Mouse (Mus musculus) neural tube, embryonic 12.5 days (tissue): ENCODE measurements around the gene Prkd2. TPM values are rescaled to one million over a fixed set of nuclear protein-coding genes. Genes with fewer than 3 reads are reported as not detected.

Experiments
- ATAC-seq: fragments of 200-750 bp; cut with Nextera tagmentation; 2 replicates; pipeline ENCODE4 v1.8.0; 2017; ENCODE audit warnings: low read depth, mild to moderate bottlenecking, moderate TSS enrichment, moderate library complexity; ENCODE audit not compliant: low FRiP score
- H3K27ac ChIP-seq: fragments of 300-500 bp; sonication (generic); 2 replicates; pipeline ENCODE4 v1.5.1; 2016
- H3K27me3 ChIP-seq: fragments of 300-500 bp; sonication (generic); replicated peaks from 2 replicates; pipeline ENCODE4 v1.6.1; 2016; ENCODE audit warnings: mild to moderate bottlenecking
- H3K36me3 ChIP-seq: fragments of 300-500 bp; sonication (generic); 2 replicates; pipeline ENCODE4 v1.6.1; 2016; ENCODE audit warnings: mild to moderate bottlenecking
- H3K4me1 ChIP-seq: fragments of 300-500 bp; sonication (generic); 2 replicates; pipeline ENCODE4 v1.6.1; 2016
- H3K4me2 ChIP-seq: fragments of 300-500 bp; sonication (generic); replicated peaks from 2 replicates; pipeline ENCODE4 v1.6.1; 2016; ENCODE audit warnings: mild to moderate bottlenecking
- H3K4me3 ChIP-seq: fragments of 300-500 bp; sonication (generic); 2 replicates; pipeline ENCODE4 v1.5.1; 2016
- H3K9ac ChIP-seq: fragments of 300-500 bp; sonication (generic); 2 replicates; pipeline ENCODE4 v1.6.1; 2016; ENCODE audit warnings: mild to moderate bottlenecking
- H3K9me3 ChIP-seq: fragments of 300-500 bp; sonication (generic); 2 replicates; pipeline ENCODE4 v1.6.1; 2016; ENCODE audit warnings: mild to moderate bottlenecking
- WGBS: fragments of 180-500 bp; shearing (Covaris S2); methylation state at CpG from one replicate; pipeline ENCODE4 v1.1.7; 2016; 5-methylcytosine and 5-hydroxymethylcytosine counted together
- polyA plus RNA-seq: library from polyadenylated mRNA; unstranded; fragments of >200 nt; fragmentation: Nextera tagmentation; extraction: Ambion mirVana; gene quantifications from 2 replicates; pipeline ENCODE4 v1.2.1, GENCODE M21; 2016

Gene Prkd2
- polyA plus RNA-seq, 1 experiment from 2014 or later, result 10.4 TPM

- Histone ChIP-seq H3K27ac (no peak overlapping the region), H3K36me3 (peaks cover 57% of the 10 kb centered on the region), H3K9ac (no peak overlapping the region), H3K4me3 (no peak overlapping the region), H3K4me2 (no peak overlapping the region), H3K9me3 (no peaks in the 10 kb centered on the region), H3K4me1 (peaks cover 24% of the 10 kb centered on the region), H3K27me3 (no peaks in the 10 kb centered on the region)
- WGBS, result 93% methylated on average over 32 of the region's 32 CpGs
- ATAC-seq, result no peak
Measured at GRCm38 (mm10) chr7:16915461-16916340, 73.0 kb downstream of the Prkd2 start.

GRCm38 (mm10) chr7:16916342-16917265 is 73.9 kb downstream of the Prkd2 start:
- no peak overlapping the region for H3K9ac ChIP-seq
- no peaks in the 10 kb centered on the region for H3K27me3 ChIP-seq
- peaks cover 62% of the 10 kb centered on the region for H3K36me3 ChIP-seq
- H3K4me2 ChIP-seq, result no peak overlapping the region
- WGBS, result 89% methylated on average over 29 of the region's 30 CpGs
- peaks cover 33% of the 10 kb centered on the region for H3K4me1 ChIP-seq
- H3K9me3 ChIP-seq, result no peaks in the 10 kb centered on the region
- no peak for ATAC-seq
- H3K4me3 ChIP-seq, result no peak overlapping the region
- H3K27ac ChIP-seq, result no peak overlapping the region

GRCm38 (mm10) chr7:16917447-16917846 is 74.7 kb downstream of the Prkd2 start:
- peaks cover 62% of the 10 kb centered on the region for H3K36me3 ChIP-seq
- H3K4me2 ChIP-seq, result no peak overlapping the region
- H3K9me3 ChIP-seq, result no peaks in the 10 kb centered on the region
- H3K9ac ChIP-seq, result no peak overlapping the region
- peaks cover 42% of the 10 kb centered on the region for H3K4me1 ChIP-seq
- no peaks in the 10 kb centered on the region for H3K27me3 ChIP-seq
- 77% methylated on average over 11 of the region's 11 CpGs for WGBS
- no peak overlapping the region for H3K4me3 ChIP-seq
- no peak for ATAC-seq
- H3K27ac ChIP-seq, result no peak overlapping the region

GRCm38 (mm10) chr7:16918014-16918413 is 75.3 kb downstream of the Prkd2 start:
- 68% methylated on average over 9 of the region's 9 CpGs for WGBS
- H3K4me1 ChIP-seq, result peaks cover 46% of the 10 kb centered on the region

GRCm38 (mm10) chr7:16918670-16919069 is 76.0 kb downstream of the Prkd2 start:
- no peak overlapping the region for H3K9ac ChIP-seq
- no peaks in the 10 kb centered on the region for H3K27me3 ChIP-seq
- no peak overlapping the region for H3K4me2 ChIP-seq
- no peaks in the 10 kb centered on the region for H3K9me3 ChIP-seq
- peaks cover 46% of the 10 kb centered on the region for H3K4me1 ChIP-seq
- ATAC-seq, result no peak
- WGBS, result 81% methylated on average over 3 of the region's 3 CpGs
- H3K36me3 ChIP-seq, result peaks cover 62% of the 10 kb centered on the region
- H3K4me3 ChIP-seq, result no peak overlapping the region
- H3K27ac ChIP-seq, result no peak overlapping the region

More at GRCm38 (mm10) chr7:16918014-16918413, 75.3 kb downstream of the Prkd2 start:
- Histone ChIP-seq H3K27ac (no peak overlapping the region), H3K9ac (0 out of 2 replicates have a peak overlapping the region, but pooled peaks have one; percentile 0), H3K4me2 (no peak overlapping the region), H3K4me3 (no peak overlapping the region), H3K9me3 (no peaks in the 10 kb centered on the region), H3K27me3 (no peaks in the 10 kb centered on the region), H3K36me3 (peaks cover 62% of the 10 kb centered on the region)
- ATAC-seq, result no peak

GRCm38 (mm10) chr7:16919395-16920149 is 76.9 kb downstream of the Prkd2 start:
- peaks cover 46% of the 10 kb centered on the region for H3K4me1 ChIP-seq
- H3K27ac ChIP-seq, result no peak overlapping the region
- H3K9ac ChIP-seq, result peak overlapping the region; percentile 33; the same call in 1 of the 2 replicates
- no peak for ATAC-seq
- WGBS, result 91% methylated on average over 13 of the region's 13 CpGs
- H3K36me3 ChIP-seq, result peaks cover 59% of the 10 kb centered on the region
- H3K9me3 ChIP-seq, result no peaks in the 10 kb centered on the region
- no peaks in the 10 kb centered on the region for H3K27me3 ChIP-seq
- no peak overlapping the region for H3K4me3 ChIP-seq
- H3K4me2 ChIP-seq, result peak overlapping the region; percentile 35

Other genes starting within 250 kb of the Prkd2 start
- gene Arhgap35, start 227.9 kb upstream of the Prkd2 start, polyA plus RNA-seq, result 33.5 and 36.8 TPM in 2 replicates
- gene Ceacam15, start 167.2 kb upstream of the Prkd2 start, polyA plus RNA-seq, result not detected in 2 replicates
- gene Ceacam9, start 121.0 kb upstream of the Prkd2 start, polyA plus RNA-seq, result not detected in 2 replicates
- 286 and 298 TPM in 2 replicates for gene Ap2s1, start 104.5 kb upstream of the Prkd2 start, polyA plus RNA-seq
- gene Slc1a5, start 61.6 kb upstream of the Prkd2 start, polyA plus RNA-seq, result 17.8 and 18.9 TPM in 2 replicates
- 170 and 172 TPM in 2 replicates for gene Strn4, start 27.0 kb upstream of the Prkd2 start, polyA plus RNA-seq
- gene Fkrp, start 26.2 kb upstream of the Prkd2 start, polyA plus RNA-seq, result 35.7 and 36.2 TPM in 2 replicates
- gene Dact3, start 32.4 kb downstream of the Prkd2 start, polyA plus RNA-seq, result 9.0 and 10.2 TPM in 2 replicates
- 8.4 and 9.6 TPM in 2 replicates for gene Gng8, start 48.9 kb downstream of the Prkd2 start, polyA plus RNA-seq
- 1.5 and 3.0 TPM in 2 replicates for gene Ptgir, start 63.6 kb downstream of the Prkd2 start, polyA plus RNA-seq
- 213 and 232 TPM in 2 replicates for gene Calm3, start 81.2 kb downstream of the Prkd2 start, polyA plus RNA-seq
- gene Pnmal2, start 101.8 kb downstream of the Prkd2 start, polyA plus RNA-seq, result 40.2 and 47.5 TPM in 2 replicates
- 25.6 and 26.2 TPM in 2 replicates for gene Pnmal1, start 116.8 kb downstream of the Prkd2 start, polyA plus RNA-seq
- gene Gm42372, start 140.2 kb downstream of the Prkd2 start, polyA plus RNA-seq, result 1.5 and 2.0 TPM in 2 replicates
- gene Ccdc8, start 149.8 kb downstream of the Prkd2 start, polyA plus RNA-seq, result 7.9 and 15.3 TPM in 2 replicates
- gene Ppp5c, start 185.0 kb downstream of the Prkd2 start, polyA plus RNA-seq, result 112 and 113 TPM in 2 replicates
- 5.2 and 5.7 TPM in 2 replicates for gene Hif3a, start 219.5 kb downstream of the Prkd2 start, polyA plus RNA-seq
- 0.27 and 0.28 TPM in 2 replicates for gene Psg16, start 231.1 kb downstream of the Prkd2 start, polyA plus RNA-seq